ENCODE assay signal across 25 mouse cellular contexts in the genomic region with DNA sequence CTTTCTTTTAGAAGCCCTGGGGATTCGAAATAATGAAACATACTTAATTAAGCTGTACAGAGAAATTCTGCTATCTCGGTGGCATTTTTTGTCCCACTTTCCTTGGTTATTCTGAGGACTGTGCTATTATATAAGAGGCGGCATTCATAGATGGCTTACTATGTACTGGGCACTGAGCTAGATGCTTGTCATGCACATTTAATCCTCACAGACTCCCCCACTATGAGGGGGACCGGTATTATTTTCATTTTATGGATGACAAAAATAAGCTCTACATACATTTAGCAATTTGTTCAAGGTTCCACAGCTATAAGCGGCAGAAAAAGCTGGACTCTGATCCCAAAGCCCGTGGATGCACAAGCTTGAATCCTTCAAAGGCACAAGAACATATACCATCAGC.
"Had no signal": no experiment of that assay in that cellular context is flagged by ENCODE, and none has a peak within 500 bp of the region (broad histone marks: within the 10 kb centered on the region; RNA-seq: fewer than 3 reads in every experiment).

No protein-coding gene starts in this region.

- H3K4me3 ChIP-seq: heart, embryonic 10.5 days; heart, embryonic 12.5 days; hindbrain, embryonic 13.5 days; hindbrain, embryonic 15.5 days; kidney, embryonic 15.5 days; limb, embryonic 10.5 days; limb, embryonic 12.5 days; liver, embryonic 13.5 days; liver, embryonic 15.5 days had no signal

- DNase-seq: forebrain, postnatal 0 days; gastrocnemius, postnatal 14 days; gastrocnemius, postnatal 36 days; heart, adult 18-20 months; heart, postnatal 14 days; heart, postnatal 36 days; kidney, adult 11 months; kidney, adult 2 months; kidney, adult 9 months; kidney, postnatal 10 days; kidney, postnatal 25 days; kidney, postnatal 4 days; liver; liver, embryonic 13.5 days; liver, postnatal 0 days had no signal

- H3K27me3 ChIP-seq: heart, embryonic 12.5 days; hindbrain, embryonic 13.5 days; hindbrain, embryonic 15.5 days; kidney, embryonic 15.5 days; limb, embryonic 12.5 days; liver, embryonic 13.5 days; liver, embryonic 15.5 days had no signal

- H3K4me1 ChIP-seq: heart, embryonic 10.5 days; heart, embryonic 12.5 days; kidney, embryonic 15.5 days; limb, embryonic 10.5 days; limb, embryonic 12.5 days; liver, embryonic 13.5 days; liver, embryonic 15.5 days had no signal

- H3K9ac ChIP-seq: forebrain, postnatal 0 days; heart, embryonic 12.5 days; hindbrain, embryonic 13.5 days; hindbrain, embryonic 15.5 days; kidney, embryonic 15.5 days; limb, embryonic 12.5 days; liver, embryonic 13.5 days; liver, embryonic 15.5 days; liver, postnatal 0 days had no signal

- H3K36me3 ChIP-seq: heart, embryonic 10.5 days; heart, embryonic 12.5 days; hindbrain, embryonic 13.5 days; hindbrain, embryonic 15.5 days; kidney, embryonic 15.5 days; limb, embryonic 10.5 days; limb, embryonic 12.5 days; liver, embryonic 13.5 days; liver, embryonic 15.5 days had no signal

- H3K27ac ChIP-seq: heart, embryonic 10.5 days; hindbrain, embryonic 13.5 days; hindbrain, embryonic 15.5 days; kidney, embryonic 15.5 days; limb, embryonic 10.5 days; limb, embryonic 12.5 days; liver, embryonic 13.5 days; liver, embryonic 15.5 days had no signal

- H3K9me3 ChIP-seq: heart, embryonic 10.5 days; heart, embryonic 12.5 days; hindbrain, embryonic 13.5 days; hindbrain, embryonic 15.5 days; kidney, embryonic 15.5 days; limb, embryonic 10.5 days; limb, embryonic 12.5 days; liver, embryonic 15.5 days had no signal

- ATAC-seq: forebrain, postnatal 0 days; intestine, embryonic 16.5 days; liver, postnatal 0 days had no signal

- H3K4me2 ChIP-seq: heart, embryonic 12.5 days; hindbrain, embryonic 13.5 days; hindbrain, embryonic 15.5 days; kidney, embryonic 15.5 days; limb, embryonic 12.5 days; liver, embryonic 11.5 days; liver, embryonic 13.5 days; liver, embryonic 15.5 days had no signal
